In the genomic region with DNA sequence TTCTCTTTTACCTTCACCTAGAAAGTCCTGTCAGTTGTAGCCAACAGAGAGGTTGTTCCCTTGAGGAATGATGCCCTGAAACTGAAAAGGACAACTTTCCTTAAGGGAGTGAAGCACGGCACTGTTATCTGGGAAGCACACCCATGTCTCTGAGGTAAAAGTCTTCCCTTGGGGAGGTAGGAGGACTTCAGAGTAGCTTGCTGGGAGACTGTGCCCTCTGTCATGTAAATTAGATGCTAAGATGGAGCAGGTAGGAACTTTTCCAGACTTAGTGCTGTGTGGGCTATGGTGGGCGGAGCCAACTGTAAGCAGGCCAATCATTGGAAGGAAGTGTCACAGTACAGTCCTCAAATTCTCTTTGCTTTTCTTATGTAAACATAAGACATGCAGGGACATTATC, we compare ENCODE assay signal across 24 mouse cellular contexts.
DNase-seq lines count a peak whose midpoint lies in the region; ATAC-seq and TF ChIP-seq lines count a peak whose summit lies in the region.
"Had no signal": no experiment of that assay in that cellular context is flagged by ENCODE, and none has a peak within 500 bp of the region (broad histone marks: within the 10 kb centered on the region; RNA-seq: fewer than 3 reads in every experiment).

No protein-coding gene starts in this region.

- DNase-seq in embryo, embryonic 9.5 days (ENCODE audit: extremely low spot score), result peak; percentile 3
- DNase-seq in embryo, embryonic 10.5 days (ENCODE audit: low spot score), result no peak
- DNase-seq in ES-E14 (ENCODE audit: low read depth, low spot score) (peak; percentile 59), ZHBTc4 (ENCODE audit: low read depth, low spot score) (peak; percentile 86)
- DNase-seq in adrenal gland, adult 8-10 months, result no peak
- DNase-seq: adrenal gland, postnatal 10 days; adrenal gland, postnatal 36 days; cerebellum, adult 18-20 months; cerebellum, adult 9-10 months; cerebellum, postnatal 14 days; gastrocnemius, adult 2 months; gastrocnemius, postnatal 14 days; heart, adult 11 months; heart, postnatal 14 days; heart, postnatal 4 days; kidney, adult 18-20 months; kidney, adult 9 months had no signal

- no peak overlapping the region for H3K4me3 ChIP-seq in ES-E14 (ENCODE audit: insufficient read depth in 1 of 2, low read depth in 1 of 2, low read length in 2 of 2, poor library complexity in 1 of 2, severe bottlenecking in 1 of 2)
- H3K4me3 ChIP-seq: forebrain, embryonic 10.5 days; forebrain, embryonic 13.5 days; gastrocnemius, adult 2 months; heart, embryonic 15.5 days; hindbrain, embryonic 15.5 days had no signal

- in situ Hi-C loops in ES-E14 (cut with MboI; ENCODE audit: low sequenced_read_pairs in 2 of 2, unreplicated experiment in 2 of 2), result no loop called here

- H3K27ac ChIP-seq in ES-E14 (ENCODE audit: insufficient read depth, low read depth, low read length, poor library complexity, severe bottlenecking), result no peak overlapping the region
- H3K27ac ChIP-seq: forebrain, embryonic 10.5 days; forebrain, embryonic 13.5 days; gastrocnemius, adult 2 months; heart, embryonic 15.5 days; hindbrain, embryonic 15.5 days had no signal

- ATAC-seq in frontal cortex, adult (ENCODE audit: low TSS enrichment), result no peak
- ATAC-seq: activated CD4-positive, CD25-positive, alpha-beta regulatory T cell, adult 4 months; forebrain, embryonic 13.5 days; forebrain, embryonic 16.5 days had no signal

- H3K9ac ChIP-seq in ES-E14 (ENCODE audit: insufficient read depth, low read depth, low read length, poor library complexity, severe bottlenecking), result no peak overlapping the region
- H3K9ac ChIP-seq: forebrain, embryonic 13.5 days; heart, embryonic 15.5 days; hindbrain, embryonic 15.5 days had no signal

- H3K4me1 ChIP-seq in ES-E14 (ENCODE audit: control insufficient read depth in 2 of 2, insufficient read depth in 2 of 2, low read length in 2 of 2, poor library complexity in 1 of 2), result peaks cover 0 to 10% of the 10 kb centered on the region in 2 experiments; a peak in 2 of 4 replicates
- H3K4me1 ChIP-seq: forebrain, embryonic 13.5 days; heart, embryonic 15.5 days; hindbrain, embryonic 15.5 days had no signal

- no peaks in the 10 kb centered on the region for H3K36me3 ChIP-seq in ES-E14 (ENCODE audit: control insufficient read depth, insufficient read depth, low read length, poor library complexity, severe bottlenecking)
- H3K36me3 ChIP-seq: forebrain, embryonic 10.5 days; heart, embryonic 15.5 days; hindbrain, embryonic 15.5 days had no signal

- no peaks in the 10 kb centered on the region for H3K9me3 ChIP-seq in ES-E14 (ENCODE audit: control insufficient read depth, insufficient read depth, low read depth, low read length)
- H3K9me3 ChIP-seq: forebrain, embryonic 10.5 days; forebrain, embryonic 13.5 days; heart, embryonic 15.5 days; hindbrain, embryonic 15.5 days had no signal

TF ChIP-seq in ES-E14, 5 proteins besides CTCF, POLR2A, EP300 and RAD21:
- no peak for TF ChIP-seq ZNF384 (IDR thresholded peaks at IDR 0.05; ENCODE audit: low read depth, low read length)
- no peak for TF ChIP-seq MAFK (IDR thresholded peaks at IDR 0.05; ENCODE audit: insufficient read depth, low read depth, low read length)
- no peak for TF ChIP-seq CHD2 (IDR thresholded peaks at IDR 0.05; ENCODE audit: low read depth, low read length)
- TF ChIP-seq HCFC1 (IDR thresholded peaks at IDR 0.05; ENCODE audit: borderline replicate concordance, insufficient read depth, low read length), result no peak
- TF ChIP-seq ZC3H11A (IDR thresholded peaks at IDR 0.05; ENCODE audit: borderline replicate concordance, low read depth, low read length), result no peak

Comparison
In these comparisons a context has a peak if more than half of its experiments do, and no peak if none do; other contexts are left out.
1. DNase-seq: peak in embryo, embryonic 9.5 days (single experiment), ES-E14 (single experiment) and ZHBTc4 (single experiment); none in embryo, embryonic 10.5 days (single experiment) and adrenal gland, adult 8-10 months (single experiment).